Mouse (Mus musculus) hindbrain, embryonic 16.5 days (tissue): ENCODE measurements around the gene Olfr97. TPM values are rescaled to one million over a fixed set of nuclear protein-coding genes. Genes with fewer than 3 reads are reported as not detected.

ENCODE experiments used
- ATAC-seq: fragments of 200-750 bp; cut with Nextera tagmentation; 2 replicates; pipeline ENCODE4 v1.8.0; 2017; ENCODE audit warnings: moderate TSS enrichment, moderate library complexity
- H3K27ac ChIP-seq: fragments of 300-500 bp; sonication (generic); 2 replicates; pipeline ENCODE4 v1.5.1; 2014; ENCODE audit warnings: low read depth, mild to moderate bottlenecking, control low read depth, low read length, moderate library complexity
- H3K27me3 ChIP-seq: fragments of 300-500 bp; sonication (generic); replicated peaks from 2 replicates; pipeline ENCODE4 v1.6.1; 2014; ENCODE audit warnings: low read length; ENCODE audit not compliant: control insufficient read depth, insufficient read depth
- H3K36me3 ChIP-seq: fragments of 300-500 bp; sonication (generic); 2 replicates; pipeline ENCODE4 v1.6.1; 2014; ENCODE audit warnings: mild to moderate bottlenecking, low read length, moderate library complexity, mixed read lengths; ENCODE audit not compliant: control insufficient read depth, insufficient read depth
- H3K4me1 ChIP-seq: fragments of 300-500 bp; sonication (generic); 2 replicates; pipeline ENCODE4 v1.6.1; 2014; ENCODE audit warnings: low read depth, low read length; ENCODE audit not compliant: control insufficient read depth, insufficient read depth
- H3K4me2 ChIP-seq: fragments of 300-500 bp; sonication (generic); 2 replicates; pipeline ENCODE4 v1.6.1; 2014; ENCODE audit warnings: mild to moderate bottlenecking, low read length, control low read depth, moderate library complexity
- H3K4me3 ChIP-seq: fragments of 300-500 bp; sonication (generic); 2 replicates; pipeline ENCODE4 v1.5.1; 2014; ENCODE audit warnings: mild to moderate bottlenecking, low read length, control low read depth, moderate library complexity
- H3K9ac ChIP-seq: fragments of 300-500 bp; sonication (generic); 2 replicates; pipeline ENCODE4 v1.6.1; 2014; ENCODE audit warnings: low read depth, mild to moderate bottlenecking, control low read depth, low read length, moderate library complexity
- H3K9me3 ChIP-seq: fragments of 300-500 bp; sonication (generic); 2 replicates; pipeline ENCODE4 v1.6.1; 2014; ENCODE audit warnings: mild to moderate bottlenecking, low read length, moderate library complexity; ENCODE audit not compliant: control insufficient read depth
- WGBS: fragments of 180-500 bp; shearing (Covaris S2); extraction: QIAGEN DNeasy Blood & Tissue Kit; methylation state at CpG from one replicate; pipeline ENCODE4 v1.1.7; 2014; 5-methylcytosine and 5-hydroxymethylcytosine counted together
- polyA plus RNA-seq: library from polyadenylated mRNA; unstranded; fragments of >200 nt; fragmentation: Nextera tagmentation; extraction: Ambion mirVana; gene quantifications from 2 replicates; pipeline ENCODE4 v1.2.1, GENCODE M21; 2015

The Olfr97 gene
- polyA plus RNA-seq, 1 experiment from 2014 or later = not detected

- 1% methylated on average over 4 of the region's 4 CpGs for WGBS
- Histone ChIP-seq H3K27me3 (no peaks in the 10 kb centered on the region), H3K36me3 (no peaks in the 10 kb centered on the region), H3K9me3 (no peaks in the 10 kb centered on the region), H3K4me1 (no peaks in the 10 kb centered on the region), H3K27ac (no peak overlapping the region), H3K9ac (no peak overlapping the region), H3K4me2 (no peak overlapping the region), H3K4me3 (no peak overlapping the region)
- peak; percentile 93 for ATAC-seq
These were observed 33.8 kb downstream of the Olfr97 start for GRCm38 (mm10) chr17:37203206-37203916.

- no peak within 1 kb of the TSS for H3K4me3 ChIP-seq
- ATAC-seq = no peak
- H3K27me3 ChIP-seq = no peaks in the 10 kb centered on the region
- 79% methylated on average over 2 of the region's 2 CpGs for WGBS
- H3K36me3 ChIP-seq = no peaks in the 10 kb centered on the region
- H3K27ac ChIP-seq = no peak within 1 kb of the TSS
- H3K9me3 ChIP-seq = no peaks in the 10 kb centered on the region
- H3K4me2 ChIP-seq = no peak within 1 kb of the TSS
- H3K9ac ChIP-seq = no peak within 1 kb of the TSS
- peaks cover 8% of the 10 kb centered on the region for H3K4me1 ChIP-seq
These were observed 36.2 kb downstream of the Olfr97 start, which contains the start of gene Olfr94 for GRCm38 (mm10) chr17:37200894-37201293. Gene Olfr94, minus strand, starts transcription at chr17:37200994.

GRCm38 (mm10) chr17:37196845-37197724 lies 40.0 kb downstream of the Olfr97 start:
- WGBS = under 1% methylated on average over 70 of the region's 77 CpGs
- peak overlapping the region; percentile 88 for H3K4me2 ChIP-seq
- H3K27ac ChIP-seq = peak overlapping the region; percentile 75
- H3K4me1 ChIP-seq = peaks cover 8% of the 10 kb centered on the region
- H3K9me3 ChIP-seq = no peaks in the 10 kb centered on the region
- peak; percentile 97 for ATAC-seq
- H3K27me3 ChIP-seq = peaks cover 4% of the 10 kb centered on the region; the same call in 1 of the 2 replicates
- peak overlapping the region; percentile 61 for H3K9ac ChIP-seq
- H3K4me3 ChIP-seq = peak overlapping the region; percentile 63
- no peaks in the 10 kb centered on the region for H3K36me3 ChIP-seq

- peaks cover 4% of the 10 kb centered on the region; the same call in 1 of the 2 replicates for H3K27me3 ChIP-seq
- 88% methylated on average over 5 of the region's 5 CpGs for WGBS
- no peak overlapping the region for H3K27ac ChIP-seq
- H3K4me3 ChIP-seq = no peak overlapping the region
- H3K36me3 ChIP-seq = no peaks in the 10 kb centered on the region
- ATAC-seq = no peak
- no peak overlapping the region for H3K4me2 ChIP-seq
- no peak overlapping the region for H3K9ac ChIP-seq
- H3K9me3 ChIP-seq = no peaks in the 10 kb centered on the region
- peaks cover 8% of the 10 kb centered on the region for H3K4me1 ChIP-seq
These were observed 42.3 kb downstream of the Olfr97 start for GRCm38 (mm10) chr17:37194782-37195181.

- ATAC-seq = no peak
- H3K4me3 ChIP-seq = no peak within 1 kb of the TSS
- peaks cover 4% of the 10 kb centered on the region; the same call in 1 of the 2 replicates for H3K27me3 ChIP-seq
- peaks cover 8% of the 10 kb centered on the region for H3K4me1 ChIP-seq
- no peaks in the 10 kb centered on the region for H3K36me3 ChIP-seq
- H3K9ac ChIP-seq = no peak within 1 kb of the TSS
- H3K9me3 ChIP-seq = no peaks in the 10 kb centered on the region
- 94% methylated on average over 2 of the region's 2 CpGs for WGBS
- no peak within 1 kb of the TSS for H3K4me2 ChIP-seq
- no peak within 1 kb of the TSS for H3K27ac ChIP-seq
These were observed 43.5 kb downstream of the Olfr97 start, which contains the start of gene Ubd for GRCm38 (mm10) chr17:37193656-37194055. Gene Ubd, plus strand, starts transcription at chr17:37193892.

GRCm38 (mm10) chr17:37193032-37193431 lies 44.1 kb downstream of the Olfr97 start:
- Histone ChIP-seq H3K4me2 (no peak overlapping the region), H3K27ac (no peak overlapping the region), H3K9ac (no peak overlapping the region), H3K36me3 (no peaks in the 10 kb centered on the region), H3K9me3 (no peaks in the 10 kb centered on the region), H3K4me1 (peaks cover 8% of the 10 kb centered on the region), H3K27me3 (peaks cover 4% of the 10 kb centered on the region; the same call in 1 of the 2 replicates), H3K4me3 (no peak overlapping the region)
- no peak for ATAC-seq

GRCm38 (mm10) chr17:37190711-37191110 lies 46.4 kb downstream of the Olfr97 start:
- peak; percentile 65; the same call in 1 of the 2 replicates for ATAC-seq
- H3K9ac ChIP-seq = no peak overlapping the region

GRCm38 (mm10) chr17:37185474-37185873 lies 51.7 kb downstream of the Olfr97 start:
- H3K9ac ChIP-seq = no peak overlapping the region
- ATAC-seq = no peak
- H3K4me3 ChIP-seq = no peak overlapping the region
- H3K4me2 ChIP-seq = no peak overlapping the region
- no peak overlapping the region for H3K27ac ChIP-seq
- H3K4me1 ChIP-seq = no peaks in the 10 kb centered on the region
- no peaks in the 10 kb centered on the region for H3K9me3 ChIP-seq
- no peaks in the 10 kb centered on the region for H3K27me3 ChIP-seq
- no peaks in the 10 kb centered on the region for H3K36me3 ChIP-seq
- WGBS = 58% methylated on average over 6 of the region's 6 CpGs

More at GRCm38 (mm10) chr17:37190711-37191110, 46.4 kb downstream of the Olfr97 start:
- Histone ChIP-seq H3K4me1 (no peaks in the 10 kb centered on the region), H3K4me3 (no peak overlapping the region), H3K27ac (no peak overlapping the region), H3K27me3 (peaks cover 4% of the 10 kb centered on the region; the same call in 1 of the 2 replicates), H3K4me2 (no peak overlapping the region), H3K9me3 (no peaks in the 10 kb centered on the region), H3K36me3 (no peaks in the 10 kb centered on the region)
- 31% methylated on average over 2 of the region's 2 CpGs for WGBS
